Mouse (Mus musculus) myocyte (in vitro differentiated cells): ENCODE measurements around the gene C8b. TPM values are rescaled to one million over a fixed set of nuclear protein-coding genes. Genes with fewer than 3 reads are reported as not detected.

ENCODE experiments used
- H3K27me3 ChIP-seq: one replicate; pipeline ENCODE4 v1.6.1; 2011; ENCODE audit not compliant: control insufficient read depth, insufficient read depth, insufficient read length
- H3K36me3 ChIP-seq: one replicate; pipeline ENCODE4 v1.6.1; 2011; ENCODE audit not compliant: control insufficient read depth, insufficient read depth
- H3K4me2 ChIP-seq: one replicate; pipeline ENCODE4 v1.6.1; 2011; ENCODE audit warnings: low read depth, control low read depth
- H3K4me3 ChIP-seq: one replicate; pipeline ENCODE4 v1.5.1; 2011; ENCODE audit warnings: mild to moderate bottlenecking, control low read depth, moderate library complexity
- H3K79me2 ChIP-seq: one replicate; pipeline ENCODE4 v1.6.1; 2011; ENCODE audit not compliant: control insufficient read depth, insufficient read depth
- H3ac ChIP-seq: one replicate; pipeline ENCODE4 v1.6.1; 2011; ENCODE audit not compliant: control insufficient read depth, insufficient read length
- CEBPB ChIP-seq: IDR thresholded peaks from 2 replicates; pipeline ENCODE4 v1.6.1; 2011; ENCODE audit warnings: mild to moderate bottlenecking, moderate library complexity; ENCODE audit not compliant: poor library complexity, insufficient read depth, severe bottlenecking
- E2F4 ChIP-seq: IDR thresholded peaks from one replicate; pipeline ENCODE4 v1.6.1; 2011; ENCODE audit warnings: mild to moderate bottlenecking, control low read depth, moderate library complexity; ENCODE audit not compliant: insufficient read depth
- MAX ChIP-seq: IDR thresholded peaks from one replicate; pipeline ENCODE4 v1.6.1; 2011; ENCODE audit warnings: low read depth, mild to moderate bottlenecking, control low read depth
- MYOD1 ChIP-seq, 3 experiments: IDR thresholded peaks; one replicate each; pipeline ENCODE4 v1.6.1; 2011; ENCODE audit warnings: control low read depth in 2 of 3, low read depth in 2 of 3, mild to moderate bottlenecking in 2 of 3, moderate library complexity in 1 of 3; ENCODE audit not compliant: insufficient read length in 2 of 3, control insufficient read depth in 1 of 3
- MYOG ChIP-seq, 3 experiments: IDR thresholded peaks; one replicate each; pipeline ENCODE4 v1.6.1; 2011; ENCODE audit warnings: control low read depth in 2 of 3, low read depth in 2 of 3, mild to moderate bottlenecking in 2 of 3; ENCODE audit not compliant: insufficient read length in 2 of 3, control insufficient read depth in 1 of 3, insufficient read depth in 1 of 3
- POLR2A ChIP-seq: IDR thresholded peaks from one replicate; pipeline ENCODE4 v1.6.1; 2011; ENCODE audit warnings: low read depth, mild to moderate bottlenecking, control low read depth, moderate library complexity; ENCODE audit not compliant: insufficient read length
- POLR2AphosphoS2 ChIP-seq: IDR thresholded peaks from one replicate; pipeline ENCODE4 v1.6.1; 2011; ENCODE audit warnings: low read depth, control low read depth; ENCODE audit not compliant: insufficient read length
- REST ChIP-seq: IDR thresholded peaks from one replicate; pipeline ENCODE4 v1.6.1; 2011; ENCODE audit warnings: mild to moderate bottlenecking, control low read depth, moderate library complexity; ENCODE audit not compliant: insufficient read depth, insufficient read length
- SRF ChIP-seq: IDR thresholded peaks from one replicate; pipeline ENCODE4 v1.6.1; 2011; ENCODE audit warnings: low read depth; ENCODE audit not compliant: control insufficient read depth, insufficient read length
- TCF12 ChIP-seq: IDR thresholded peaks from one replicate; pipeline ENCODE4 v1.6.1; 2011; ENCODE audit warnings: mild to moderate bottlenecking, control low read depth; ENCODE audit not compliant: poor library complexity, insufficient read depth, severe bottlenecking
- TCF3 ChIP-seq: IDR thresholded peaks from one replicate; pipeline ENCODE4 v1.6.1; 2011; ENCODE audit warnings: low read depth, control low read depth; ENCODE audit not compliant: insufficient read length
- USF1 ChIP-seq: IDR thresholded peaks from one replicate; pipeline ENCODE4 v1.6.1; 2011; ENCODE audit warnings: low read depth, mild to moderate bottlenecking, control low read depth, moderate library complexity
- polyA plus RNA-seq: library from polyadenylated mRNA; unstranded; fragments of >200 nt; fragmentation: generic; extraction: Trizol; gene quantifications from one replicate; pipeline ENCODE4 v1.2.1, GENCODE M21; 2012; ENCODE audit warnings: missing spikeins

The C8b gene
- not detected for polyA plus RNA-seq

DNA sequence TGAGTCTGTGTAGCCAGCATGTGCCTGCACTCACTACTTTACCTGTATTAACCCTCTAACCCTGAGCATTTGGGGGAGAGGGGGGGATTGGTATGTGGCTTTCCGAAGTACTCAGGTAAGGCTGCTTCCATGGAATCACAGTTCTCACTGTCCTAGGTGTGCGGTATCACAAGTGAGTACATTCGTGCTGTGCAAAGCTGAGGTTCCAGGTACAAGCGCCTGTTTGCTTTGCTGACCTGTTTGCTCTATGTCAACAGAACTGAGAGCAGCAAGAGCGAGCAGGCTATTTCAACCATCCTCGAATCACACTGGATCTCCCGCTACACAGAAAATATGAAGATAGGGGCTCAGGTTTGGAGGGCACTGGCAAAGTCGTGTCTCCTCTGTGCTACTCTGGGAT is at the start of gene C8b:
Gene C8b, plus strand, starts transcription at position 253 of the 400 bp plus-strand sequence.
- H3ac ChIP-seq = no peak within 1 kb of the TSS
- no peak within 1 kb of the TSS for H3K4me3 ChIP-seq
- no peaks in the 10 kb centered on the region for H3K27me3 ChIP-seq
- no peaks in the 10 kb centered on the region for H3K36me3 ChIP-seq
- H3K79me2 ChIP-seq = no peaks in the 10 kb centered on the region
- no peak within 1 kb of the TSS for H3K4me2 ChIP-seq
- TF ChIP-seq POLR2A (no peak), TCF12 (no peak), MYOD1 (IDR thresholded peaks at IDR 0.05; ENCODE audit: control insufficient read depth in 1 of 3, insufficient read length in 2 of 3, low read depth in 2 of 3) (no peak)

DNA sequence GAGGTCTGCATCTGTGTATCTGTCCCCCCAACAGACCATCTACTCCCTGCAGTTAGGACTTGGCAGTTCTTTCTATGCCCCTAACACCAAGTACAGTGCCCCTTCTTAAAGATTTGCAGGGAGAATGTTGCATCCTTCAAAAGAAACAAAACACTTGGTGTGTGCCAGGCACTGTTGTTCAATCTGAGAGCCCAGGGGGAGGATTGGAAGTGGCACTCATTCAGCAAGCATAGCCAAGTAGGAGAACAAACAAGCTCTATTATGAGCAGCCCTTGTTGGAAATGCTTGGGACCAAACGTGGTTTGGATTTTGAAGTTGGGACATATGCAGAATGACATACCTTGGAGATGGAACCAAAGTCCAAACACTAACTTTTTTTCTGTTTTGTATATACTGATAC is 49.6 kb upstream of the C8b start:
- Histone ChIP-seq H3K27me3 (no peaks in the 10 kb centered on the region), H3ac (no peak overlapping the region), H3K4me3 (no peak overlapping the region), H3K79me2 (no peaks in the 10 kb centered on the region), H3K36me3 (no peaks in the 10 kb centered on the region), H3K4me2 (no peak overlapping the region)
- TF ChIP-seq MAX (no peak), POLR2A (no peak), REST (no peak), TCF3 (no peak), CEBPB (no peak), TCF12 (no peak), USF1 (no peak), MYOD1 (IDR thresholded peaks at IDR 0.05; ENCODE audit: control insufficient read depth in 1 of 3, insufficient read length in 2 of 3, low read depth in 2 of 3) (no peak), SRF (no peak), E2F4 (no peak), POLR2AphosphoS2 (no peak), MYOG (IDR thresholded peaks at IDR 0.05; ENCODE audit: control insufficient read depth in 1 of 3, insufficient read depth in 1 of 3, insufficient read length in 2 of 3, low read depth in 2 of 3) (no peak)

DNA sequence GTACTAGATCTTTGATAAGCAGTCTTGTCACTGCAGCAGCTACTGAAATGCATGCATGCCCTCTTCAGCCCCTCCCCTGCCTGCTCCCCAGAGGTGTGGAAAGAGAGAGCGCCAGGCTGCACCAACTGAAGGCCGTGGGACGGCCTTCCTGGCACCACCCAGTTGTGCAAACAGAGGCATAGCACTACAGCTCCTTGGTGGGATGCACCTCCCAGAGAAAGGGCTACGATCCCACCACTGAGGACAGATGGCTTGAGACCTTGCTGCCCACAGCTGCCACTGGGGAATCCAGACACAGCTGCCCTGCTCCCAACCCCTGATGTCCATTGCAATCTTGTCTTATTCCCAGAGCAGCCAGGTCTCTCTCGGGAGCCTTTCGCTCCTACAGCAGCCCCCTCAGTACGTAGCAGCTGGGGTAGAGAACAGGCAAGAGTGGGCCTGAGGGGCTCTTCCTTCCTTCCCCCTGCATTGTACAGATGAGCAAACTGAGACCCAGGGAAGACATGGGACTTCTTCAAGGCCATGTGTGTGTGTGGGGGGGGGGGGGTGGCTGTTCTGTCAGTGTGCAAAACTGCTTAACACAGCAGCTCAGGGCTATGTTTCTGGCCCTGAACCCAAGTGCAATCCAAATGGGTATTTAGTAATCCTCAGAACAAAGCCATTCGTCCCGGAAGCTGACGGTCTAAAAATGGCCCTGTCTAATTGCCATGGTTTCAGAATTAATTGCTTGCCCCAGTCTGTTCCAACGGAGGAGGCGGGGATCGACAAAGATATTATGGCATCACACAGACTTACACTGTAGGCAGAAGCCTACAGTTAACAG is 46.9 kb upstream of the C8b start:
- TF ChIP-seq E2F4 (no peak), TCF12 (no peak), MYOG (IDR thresholded peaks at IDR 0.05; ENCODE audit: control insufficient read depth in 1 of 3, insufficient read depth in 1 of 3, insufficient read length in 2 of 3, low read depth in 2 of 3) (no peak), POLR2AphosphoS2 (no peak), MYOD1 (IDR thresholded peaks at IDR 0.05; ENCODE audit: control insufficient read depth in 1 of 3, insufficient read length in 2 of 3, low read depth in 2 of 3) (no peak), MAX (no peak), POLR2A (no peak), REST (no peak)
- Histone ChIP-seq H3K27me3 (no peaks in the 10 kb centered on the region), H3K79me2 (no peaks in the 10 kb centered on the region), H3K4me3 (no peak overlapping the region), H3K36me3 (no peaks in the 10 kb centered on the region), H3ac (no peak overlapping the region), H3K4me2 (no peak overlapping the region)

DNA sequence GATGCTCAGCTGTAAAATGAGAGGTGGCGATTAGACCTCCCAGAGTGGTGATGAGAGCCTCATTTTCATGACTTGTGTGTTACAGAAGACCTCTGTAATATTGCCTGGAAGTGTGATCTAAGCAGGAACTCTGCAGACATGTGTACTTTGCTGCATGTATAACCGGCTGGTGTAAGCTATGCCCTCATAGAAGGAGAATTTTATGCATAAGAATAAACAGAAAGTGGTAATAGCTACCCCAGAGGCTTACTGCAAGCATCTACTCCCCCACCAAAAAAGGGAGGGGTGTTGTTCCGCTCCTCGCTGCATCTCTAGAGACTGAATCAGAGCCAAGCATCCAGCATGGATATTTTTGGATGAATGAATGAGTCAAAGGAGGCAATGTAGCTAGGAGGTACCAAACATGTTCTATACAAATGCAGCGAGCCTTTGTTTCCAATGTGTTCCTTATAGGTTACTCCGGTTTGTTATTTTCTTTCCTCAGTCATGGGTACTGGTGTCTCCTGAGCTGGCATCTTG is 42.5 kb upstream of the C8b start:
- H3K4me2 ChIP-seq = no peak overlapping the region
- no peaks in the 10 kb centered on the region for H3K36me3 ChIP-seq
- no peaks in the 10 kb centered on the region for H3K27me3 ChIP-seq
- H3ac ChIP-seq = no peak overlapping the region
- no peak for TF ChIP-seq POLR2A
- no peak for TF ChIP-seq MYOD1 (IDR thresholded peaks at IDR 0.05; ENCODE audit: control insufficient read depth in 1 of 3, insufficient read length in 2 of 3, low read depth in 2 of 3)
- no peak for TF ChIP-seq USF1
- no peak for TF ChIP-seq SRF
- no peak for TF ChIP-seq E2F4
- no peak for TF ChIP-seq POLR2AphosphoS2
- no peak for TF ChIP-seq MAX
- TF ChIP-seq TCF3 = no peak
- TF ChIP-seq TCF12 = no peak
- no peak for TF ChIP-seq CEBPB
- H3K79me2 ChIP-seq = no peaks in the 10 kb centered on the region
- H3K4me3 ChIP-seq = no peak overlapping the region

DNA sequence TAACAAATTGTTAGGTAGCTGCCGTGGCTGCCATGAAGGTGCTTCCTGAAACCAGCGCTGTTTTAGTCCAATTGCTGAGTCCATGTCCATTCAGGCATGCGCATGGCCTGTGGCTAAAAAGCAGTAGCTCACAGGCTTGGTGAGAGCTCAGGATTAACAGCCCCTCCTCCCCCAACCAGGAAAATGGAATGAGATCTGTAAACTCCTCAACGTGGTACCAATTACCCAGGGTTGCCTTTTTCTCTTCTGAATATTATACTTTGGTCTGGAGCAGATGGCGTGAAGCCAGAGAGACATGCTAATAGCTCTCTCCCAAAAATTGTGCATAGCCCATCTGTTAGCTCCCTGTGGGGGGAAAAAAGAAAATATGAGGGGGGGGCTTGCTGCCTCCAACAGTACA is 41.9 kb upstream of the C8b start:
- no peak for TF ChIP-seq CEBPB
- no peak for TF ChIP-seq POLR2AphosphoS2
- TF ChIP-seq TCF3 = no peak
- TF ChIP-seq SRF = no peak
- TF ChIP-seq MYOG (IDR thresholded peaks at IDR 0.05; ENCODE audit: control insufficient read depth in 1 of 3, insufficient read depth in 1 of 3, insufficient read length in 2 of 3, low read depth in 2 of 3) = no peak
- TF ChIP-seq POLR2A = no peak
- TF ChIP-seq REST = no peak
- TF ChIP-seq E2F4 = no peak
- no peak for TF ChIP-seq MAX
- TF ChIP-seq USF1 = no peak
- TF ChIP-seq MYOD1 (IDR thresholded peaks at IDR 0.05; ENCODE audit: control insufficient read depth in 1 of 3, insufficient read length in 2 of 3, low read depth in 2 of 3) = no peak
- TF ChIP-seq TCF12 = no peak
- Histone ChIP-seq H3K79me2 (no peaks in the 10 kb centered on the region), H3K4me3 (no peak overlapping the region), H3K36me3 (no peaks in the 10 kb centered on the region), H3ac (no peak overlapping the region), H3K4me2 (no peak overlapping the region), H3K27me3 (no peaks in the 10 kb centered on the region)
